Mouse (Mus musculus) brain, adult 2 months (tissue): ENCODE measurements at regions not wholly inside any gene's neighbourhood (a gene's known extent, or its start where the extent isn't known, plus 50 kb on each side); places are given as distances from the start of the nearest gene placed in this dataset.
A peak's percentile ranks its signal among the peaks of the same experiment; 100 is the strongest.

ENCODE experiments used
- DNase-seq: peaks from one replicate; pipeline ENCODE4 v3.0.0; 2011; ENCODE audit warnings: low read depth, low spot score

DNA sequence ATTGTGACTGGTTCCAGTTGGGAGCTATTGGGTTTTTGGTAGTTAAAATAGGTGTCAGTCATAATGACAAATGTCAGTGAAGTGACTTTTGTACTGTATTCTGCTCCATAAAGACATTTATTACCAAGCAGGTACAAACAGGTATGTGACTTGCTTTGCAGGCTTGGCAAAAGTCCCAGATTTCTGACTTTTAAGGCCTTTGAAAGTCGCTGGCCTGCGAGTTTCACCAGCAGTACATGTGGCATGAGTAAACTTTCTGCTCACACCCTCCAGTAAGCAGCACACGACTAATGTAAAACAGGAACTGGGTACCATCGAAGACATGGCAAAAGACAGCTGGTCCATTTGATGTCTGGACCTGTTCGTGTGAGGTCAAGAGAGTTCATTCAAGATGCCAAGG is 659.2 kb downstream of the Zfp706 start:
- DNase-seq, result no peak

DNA sequence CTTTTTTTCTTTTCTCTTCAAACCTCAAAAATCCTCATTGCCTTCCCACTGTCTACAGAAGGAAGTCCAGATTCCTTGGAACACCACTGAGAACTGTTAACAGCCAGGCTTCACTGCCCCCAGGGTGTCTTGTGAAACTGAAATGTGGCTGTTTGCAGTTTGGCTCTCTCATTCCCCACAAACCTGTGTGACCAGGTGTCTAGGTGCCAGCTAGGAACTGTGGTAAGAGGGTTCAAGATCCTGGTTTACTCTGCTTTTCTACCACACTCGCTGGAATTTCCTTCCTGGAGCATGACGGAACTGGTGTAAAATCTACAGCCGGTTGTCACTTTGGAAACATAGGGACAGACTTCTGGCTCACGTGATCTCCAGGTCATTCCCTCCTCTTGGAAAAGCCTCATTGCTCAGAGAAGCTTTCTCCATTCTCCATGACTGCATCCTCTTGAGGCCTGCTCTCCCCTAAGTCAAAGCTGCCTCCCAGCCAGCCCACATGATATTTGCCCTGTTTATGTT is 660.2 kb downstream of the Zfp706 start:
- no peak for DNase-seq

DNA sequence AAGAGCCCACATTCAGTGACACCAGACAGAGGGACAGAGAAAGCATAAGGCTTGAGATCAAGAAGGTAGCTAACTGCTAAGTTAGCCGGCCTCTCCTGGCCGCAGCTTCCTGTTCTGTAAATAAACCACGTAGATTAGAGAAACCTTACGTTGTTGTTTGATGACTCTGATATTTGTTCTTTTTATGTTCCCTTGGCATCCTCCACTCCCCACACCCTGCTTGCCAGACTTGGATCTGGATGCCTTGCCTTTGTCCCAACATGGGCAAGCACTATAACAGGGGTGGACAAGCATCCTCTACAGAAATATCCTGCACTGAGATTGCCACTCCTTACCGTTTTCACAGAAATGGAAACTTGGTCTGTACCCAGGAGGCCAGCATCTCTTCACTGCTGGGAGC is 661.4 kb downstream of the Zfp706 start:
- no peak for DNase-seq

DNA sequence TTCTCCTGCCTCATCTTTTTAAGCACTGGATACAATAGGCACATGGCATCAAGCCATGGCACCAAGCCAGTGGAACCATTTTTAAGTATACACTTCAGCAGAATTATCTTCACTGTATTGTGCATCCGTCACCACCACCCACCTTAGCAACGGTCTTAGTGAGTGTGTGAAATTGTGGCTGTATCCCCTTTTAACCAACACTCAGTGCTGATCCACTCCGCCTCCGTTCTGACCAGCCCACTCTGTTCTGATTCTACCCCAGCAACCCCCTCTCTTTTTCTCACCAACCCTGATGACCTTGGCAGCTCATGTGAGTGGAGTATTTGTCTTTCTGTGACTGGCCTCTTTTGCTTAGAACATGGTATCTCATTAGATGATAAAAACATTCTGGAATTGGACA is 662.2 kb downstream of the Zfp706 start:
- peak; percentile 67 for DNase-seq

DNA sequence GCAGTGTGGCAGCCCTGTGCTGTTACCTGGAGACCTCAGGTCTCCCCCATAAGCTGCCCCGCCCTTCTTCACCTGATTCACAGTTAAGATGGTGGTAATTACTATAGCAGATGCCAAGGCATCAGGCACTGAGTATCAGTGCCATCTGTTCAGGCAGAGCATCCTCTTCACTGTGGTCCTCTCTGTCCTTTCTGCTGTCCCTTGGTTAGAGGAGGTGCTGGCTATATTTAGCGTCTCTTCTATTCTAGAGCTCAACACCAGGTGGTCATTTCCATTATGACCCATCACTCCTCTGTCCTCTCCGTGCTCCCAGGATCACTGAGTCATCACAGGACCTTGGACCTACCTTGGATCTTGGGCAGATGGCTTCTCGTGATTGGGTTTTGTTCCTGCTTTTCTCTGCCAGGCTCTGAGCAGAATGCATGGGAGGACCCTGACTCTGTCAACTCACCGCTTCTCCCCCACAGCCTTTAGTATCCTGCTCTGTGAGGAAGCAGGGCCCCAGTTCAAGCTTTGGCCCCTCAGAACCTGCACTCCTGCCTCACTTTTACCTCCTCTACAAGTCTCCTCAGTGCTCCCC is 667.5 kb downstream of the Zfp706 start:
- DNase-seq, result peak; percentile 93

DNA sequence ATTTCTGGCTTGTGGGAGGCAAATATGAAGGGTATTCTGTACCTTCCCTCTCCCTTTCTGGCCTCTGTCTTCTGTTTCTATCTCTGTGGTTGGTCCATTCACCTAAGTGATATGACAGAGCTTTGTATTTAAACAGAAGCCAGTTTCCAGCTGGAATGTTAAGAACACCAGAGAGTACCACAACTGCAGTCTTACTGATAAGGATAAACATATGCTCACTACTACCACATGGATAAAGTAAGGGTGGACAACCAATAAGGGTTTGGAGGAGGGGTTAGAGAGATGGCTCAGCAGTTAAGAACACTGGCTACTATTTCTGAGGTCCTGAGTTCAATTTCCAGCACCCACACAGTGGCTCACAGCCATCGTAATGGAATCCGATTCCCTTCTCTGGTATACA is 668.8 kb downstream of the Zfp706 start:
- DNase-seq, result no peak

DNA sequence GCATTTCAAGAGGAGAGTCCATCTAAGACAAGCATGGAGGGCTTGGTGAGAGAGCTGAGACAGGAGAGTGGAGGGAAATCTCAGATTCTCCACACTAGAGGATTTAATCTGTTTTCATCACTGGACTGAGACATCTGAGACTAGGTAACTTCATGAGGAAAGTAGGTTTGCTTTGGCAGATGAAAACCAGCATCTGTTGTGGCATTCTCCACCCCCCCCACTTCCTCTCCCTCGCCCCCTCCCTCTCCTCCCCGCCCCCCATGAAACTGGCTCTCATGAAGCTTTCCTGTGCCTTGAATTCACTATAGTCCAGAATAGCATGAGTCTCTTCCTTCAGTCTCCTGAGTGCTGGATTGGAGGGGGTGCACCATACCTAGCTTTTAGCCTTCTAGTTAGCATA is 670.7 kb downstream of the Zfp706 start:
- DNase-seq, result peak; percentile 18

DNA sequence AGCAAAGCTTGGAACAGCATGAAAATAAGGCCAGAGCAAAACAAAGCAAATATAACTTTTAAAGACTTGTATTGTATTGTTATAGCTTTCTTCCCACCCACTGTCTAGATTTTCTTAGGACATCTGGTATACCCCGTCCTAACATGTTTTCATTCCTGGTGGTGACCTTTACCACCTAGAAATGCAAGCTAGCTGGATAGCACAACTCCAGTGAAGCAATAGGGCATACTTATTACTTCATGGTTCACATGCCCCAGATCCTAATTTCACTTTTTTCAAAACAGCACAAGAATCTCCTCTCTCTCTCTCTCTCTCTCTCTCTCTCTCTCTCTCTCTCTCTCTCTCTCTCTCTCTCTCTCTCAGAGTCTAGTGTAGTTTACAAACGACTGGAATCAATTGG is 672.5 kb downstream of the Zfp706 start:
- DNase-seq, result no peak

DNA sequence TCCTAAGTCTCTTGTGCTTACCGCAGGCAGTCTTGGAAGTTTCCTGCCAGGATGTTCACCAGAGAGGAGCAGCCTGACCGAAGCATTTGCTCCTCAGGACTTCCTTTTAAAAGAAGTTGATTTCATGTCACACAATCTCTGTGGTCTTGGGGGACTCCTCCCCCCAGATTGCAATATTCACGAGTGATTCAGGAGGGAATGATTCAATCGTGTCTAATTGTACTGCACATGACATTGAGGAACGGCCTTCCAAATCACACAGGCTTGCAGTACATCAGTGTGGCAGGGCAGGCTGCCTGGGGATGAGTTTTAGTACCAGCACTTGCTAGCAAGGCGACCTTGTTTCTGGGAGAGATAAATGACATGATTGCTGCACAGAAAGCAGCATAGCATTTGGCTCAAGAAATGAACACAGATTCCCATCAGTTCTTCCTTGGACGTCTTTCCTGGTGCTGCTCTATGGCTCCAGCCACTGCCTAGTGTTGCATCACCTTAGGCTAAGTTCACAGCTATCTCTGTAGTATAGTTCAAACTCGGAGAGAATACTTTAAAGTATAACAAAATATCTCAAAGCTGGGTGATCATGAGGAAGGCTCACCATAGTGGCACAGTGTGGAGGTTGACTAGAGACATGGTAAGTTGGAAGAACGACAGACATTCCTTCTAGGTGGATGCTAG is 673.0 kb downstream of the Zfp706 start:
- peak; percentile 17 for DNase-seq

DNA sequence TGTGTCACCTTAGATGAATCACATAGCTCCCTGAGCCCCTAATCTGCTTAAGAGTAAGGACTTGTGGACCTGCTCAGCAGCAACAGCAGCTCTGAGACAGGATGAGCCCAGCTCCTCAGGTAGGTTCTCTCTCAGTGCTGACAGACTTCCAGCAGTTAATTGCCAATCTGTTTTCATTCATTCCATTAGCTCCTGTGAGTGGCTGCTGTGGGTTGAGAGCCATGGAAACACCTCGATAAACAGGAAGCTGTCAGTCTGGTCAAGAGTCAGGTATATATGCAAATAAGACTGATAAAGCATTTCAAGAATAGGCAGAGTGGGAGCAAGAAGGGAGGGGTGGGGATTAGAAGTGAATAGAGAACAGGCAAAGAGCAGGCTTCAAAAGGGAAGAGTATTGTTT is 673.7 kb downstream of the Zfp706 start:
- DNase-seq, result peak; percentile 58

DNA sequence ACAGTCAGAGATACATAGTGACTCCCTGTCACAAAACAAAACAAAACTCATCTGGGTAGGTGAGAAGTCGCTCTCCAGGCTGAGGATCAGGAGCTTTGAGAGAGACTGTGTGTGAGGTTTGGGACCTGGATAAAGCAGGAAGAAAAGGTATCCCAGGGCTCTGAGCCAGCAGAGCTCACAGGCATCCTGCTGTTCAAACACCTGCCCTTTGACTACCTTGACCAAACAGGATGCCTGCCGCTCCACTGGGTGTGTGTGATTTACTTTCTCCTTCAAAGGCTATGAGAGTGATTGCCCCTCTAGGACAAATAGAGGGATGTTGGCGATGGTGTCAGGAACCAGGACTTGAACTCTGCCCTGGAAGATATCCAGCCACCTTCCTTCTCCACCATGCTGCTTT is 674.3 kb downstream of the Zfp706 start:
- peak; percentile 78 for DNase-seq
